Mouse (Mus musculus): ENCODE measurements around the gene Hils1.

Gene Hils1

GRCm38 (mm10) chr11:94990102-94990748 lies 22.8 kb downstream of the Hils1 start:
- DNase-seq, result no peak

- DNase-seq, result peak; percentile 85 to 86
Observed at GRCm38 (mm10) chr11:94990749-94991577, 23.6 kb downstream of the Hils1 start, which contains the start of gene Ppp1r9b. Gene Ppp1r9b (plus strand): TSS chr11:94991035.

- DNase-seq, result peak in 1 of 2 experiments; percentile 51
Observed at GRCm38 (mm10) chr11:94991641-94992479, 24.5 kb downstream of the Hils1 start.

DNA sequence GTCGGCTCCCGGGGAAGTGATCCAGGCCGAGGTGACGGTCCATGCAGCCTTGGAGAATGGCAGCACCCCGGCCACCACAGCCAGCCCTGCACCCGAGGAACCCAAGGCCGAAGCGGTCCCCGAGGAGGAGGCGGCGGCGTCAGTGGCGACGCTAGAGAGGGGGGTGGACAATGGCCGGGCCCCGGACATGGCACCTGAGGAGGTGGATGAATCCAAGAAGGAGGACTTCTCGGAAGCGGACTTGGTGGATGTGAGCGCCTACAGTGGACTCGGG lies 25.0 kb downstream of the Hils1 start:
- DNase-seq, result no peak

GRCm38 (mm10) chr11:94992754-94993606 lies 25.6 kb downstream of the Hils1 start:
- DNase-seq, result peak in 1 of 2 experiments; percentile 68

DNA sequence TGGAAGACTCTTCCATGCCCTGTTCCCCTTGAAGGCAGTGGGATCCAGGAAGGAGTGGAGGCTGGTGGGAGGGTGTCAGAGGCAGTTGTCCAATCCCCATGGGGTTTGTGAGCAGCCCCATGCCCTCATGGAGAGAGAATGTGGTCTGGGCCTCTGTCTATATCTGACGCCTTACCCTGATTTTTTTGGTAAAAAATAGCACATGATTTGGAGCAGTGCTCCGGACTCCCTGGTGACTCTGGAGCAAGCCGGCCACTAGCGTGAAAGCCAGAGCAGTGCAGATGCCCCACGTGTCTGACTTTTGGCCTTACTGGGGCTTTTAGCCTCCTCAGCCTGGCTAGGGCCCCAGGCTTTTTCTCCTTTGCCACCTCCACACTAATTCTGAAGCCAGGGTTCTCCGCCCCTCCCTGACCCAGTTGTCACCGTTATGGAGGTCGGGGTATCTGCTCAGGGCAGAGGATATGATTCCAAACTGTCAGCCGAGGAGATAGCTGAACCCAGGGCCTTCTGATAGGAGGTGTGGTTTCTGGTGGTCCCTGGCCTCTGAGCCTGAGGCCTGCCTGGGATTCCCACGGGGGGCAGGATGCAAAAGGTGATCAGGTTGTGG lies 26.9 kb downstream of the Hils1 start:
- DNase-seq, result no peak

- DNase-seq, result no peak
Observed at GRCm38 (mm10) chr11:94994947-94995772, 27.8 kb downstream of the Hils1 start.

DNA sequence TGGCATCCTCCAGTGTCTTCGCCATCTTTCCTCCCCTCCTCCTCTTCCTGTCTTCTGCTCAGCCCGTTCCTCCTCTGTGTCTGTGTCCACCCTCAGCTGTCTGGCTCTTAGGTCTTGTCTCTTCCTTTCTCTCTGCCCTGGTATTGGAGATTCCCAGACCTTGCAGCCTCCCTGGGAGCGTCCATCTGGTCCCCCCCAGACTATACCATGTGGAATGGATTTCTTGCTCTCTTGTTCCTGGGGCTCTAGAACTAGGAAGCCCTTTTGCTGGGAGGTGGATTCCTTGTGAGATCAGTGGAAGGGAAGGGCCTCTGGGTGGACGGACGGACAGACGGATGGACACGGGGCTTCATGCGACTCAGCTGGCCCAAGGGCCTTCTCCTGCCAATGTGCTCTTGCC lies 28.7 kb downstream of the Hils1 start:
- DNase-seq, result no peak

- no peak for DNase-seq
Observed at GRCm38 (mm10) chr11:94996984-94997383, 29.6 kb downstream of the Hils1 start.

GRCm38 (mm10) chr11:94997596-94997995 lies 30.2 kb downstream of the Hils1 start:
- DNase-seq, result no peak

- peak; percentile 94 to 97 for DNase-seq
Observed at GRCm38 (mm10) chr11:94998041-94998531, 30.7 kb downstream of the Hils1 start.

GRCm38 (mm10) chr11:95000128-95000527 lies 32.7 kb downstream of the Hils1 start:
- DNase-seq, result no peak

- DNase-seq, result peak; percentile 63 to 80
Observed at GRCm38 (mm10) chr11:95000548-95000947, 33.2 kb downstream of the Hils1 start.

GRCm38 (mm10) chr11:95001058-95001457 lies 33.7 kb downstream of the Hils1 start:
- peak; percentile 52 to 72 for DNase-seq

GRCm38 (mm10) chr11:95001584-95002347 lies 34.4 kb downstream of the Hils1 start:
- no peak for DNase-seq

- DNase-seq, result no peak
Observed at GRCm38 (mm10) chr11:95002705-95003104, 35.3 kb downstream of the Hils1 start.

DNA sequence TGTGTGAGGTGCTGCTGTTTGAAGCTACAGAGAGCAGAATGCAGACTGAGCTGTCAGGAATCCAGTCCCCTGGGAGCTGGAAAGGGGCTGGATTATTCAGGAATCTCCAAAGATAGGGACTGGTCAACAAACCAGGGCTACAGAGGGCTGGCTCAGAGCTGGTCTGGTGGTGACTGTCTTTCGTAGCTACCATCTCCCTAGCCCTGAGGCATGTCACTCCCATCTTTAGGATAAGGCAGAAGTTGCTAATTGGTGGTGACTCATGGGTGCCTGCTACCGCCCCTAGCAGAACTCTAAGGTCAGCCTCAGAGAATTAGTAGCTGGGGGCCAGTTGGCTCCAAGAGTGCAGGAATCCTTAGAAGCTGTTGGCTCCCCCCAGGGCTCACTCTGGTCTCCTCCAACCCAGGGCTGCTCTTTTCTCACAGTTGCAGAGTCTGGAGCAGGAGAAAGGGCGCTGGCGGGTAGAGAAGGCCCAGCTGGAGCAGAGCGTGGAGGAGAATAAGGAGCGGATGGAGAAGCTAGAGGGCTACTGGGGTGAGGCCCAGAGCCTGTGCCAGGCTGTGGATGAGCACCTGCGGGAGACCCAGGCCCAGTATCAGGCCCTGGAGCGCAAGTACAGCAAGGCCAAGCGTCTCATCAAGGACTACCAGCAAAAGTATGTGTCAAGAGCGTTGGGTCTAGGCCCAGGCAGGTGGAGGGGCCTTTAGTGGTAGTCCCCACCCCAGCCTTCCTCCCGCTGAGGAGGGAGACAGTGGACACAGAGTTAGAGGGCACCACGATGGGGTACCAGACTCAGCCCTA lies 36.9 kb downstream of the Hils1 start:
- no peak for DNase-seq

DNA sequence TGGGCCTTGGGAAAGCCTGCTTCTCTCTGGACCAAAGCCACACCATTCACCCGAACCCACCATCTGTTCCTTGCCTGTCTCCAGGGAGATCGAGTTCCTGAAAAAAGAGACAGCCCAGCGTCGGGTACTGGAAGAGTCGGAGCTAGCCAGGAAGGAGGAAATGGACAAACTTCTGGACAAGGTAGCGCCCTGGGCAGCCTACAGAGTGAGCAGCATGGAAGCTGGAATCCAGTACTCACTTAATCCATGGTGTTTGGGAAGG lies 37.5 kb downstream of the Hils1 start:
- DNase-seq, result no peak

DNA sequence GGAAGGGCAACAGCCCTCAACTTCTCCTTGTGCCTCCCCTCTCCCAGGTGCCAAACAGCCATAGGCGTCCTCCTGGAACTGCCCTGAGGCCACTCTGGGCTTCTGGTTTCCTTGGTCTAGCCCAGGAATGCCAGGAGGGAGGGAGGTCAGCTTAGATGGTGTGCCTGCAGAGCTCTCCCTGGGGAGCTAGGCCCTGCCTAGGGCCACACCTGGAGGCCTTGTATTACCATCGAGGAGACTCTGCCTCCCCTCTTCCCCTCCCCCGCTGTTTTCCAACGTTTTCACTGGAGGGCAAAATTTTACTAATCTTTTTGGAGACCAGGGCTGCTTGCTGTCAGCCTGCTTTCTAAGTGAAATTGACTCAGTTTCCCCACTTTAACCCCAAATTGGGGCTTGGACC lies 38.6 kb downstream of the Hils1 start:
- DNase-seq, result no peak
